In the genomic region with DNA sequence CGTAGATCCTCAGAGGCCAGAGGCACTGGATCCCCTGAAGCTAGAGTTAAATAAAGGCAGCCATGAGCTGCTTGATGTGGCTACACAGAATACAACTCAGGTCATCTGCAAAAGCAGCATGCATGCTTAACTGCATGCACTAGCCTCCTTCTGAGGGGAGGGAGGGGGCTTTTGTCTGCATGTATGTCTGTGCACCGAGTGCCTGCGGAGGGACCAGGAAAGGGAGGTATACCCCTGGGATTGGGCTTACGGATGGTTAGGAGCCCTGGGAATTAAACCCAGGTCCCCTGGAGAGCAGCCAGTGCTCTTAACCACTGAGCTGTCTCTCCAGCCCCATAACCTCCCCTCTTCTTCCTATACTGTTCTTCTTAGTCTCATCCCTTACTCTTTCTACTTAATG, we compare ENCODE assay signal across 17 mouse cellular contexts. TPM values are rescaled to one million over a fixed set of nuclear protein-coding genes. Genes with fewer than 3 reads are reported as not detected.
"Had no signal": no experiment of that assay in that cellular context is flagged by ENCODE, and none has a peak within 500 bp of the region (broad histone marks: within the 10 kb centered on the region; RNA-seq: fewer than 3 reads in every experiment).

No protein-coding gene starts in this region.

- H3K9ac ChIP-seq: limb, embryonic 13.5 days; liver, embryonic 15.5 days; midbrain, embryonic 15.5 days; neural tube, embryonic 12.5 days had no signal

- H3K4me1 ChIP-seq: limb, embryonic 13.5 days; liver, embryonic 15.5 days; midbrain, embryonic 15.5 days; neural tube, embryonic 12.5 days had no signal

- ATAC-seq: midbrain, embryonic 15.5 days had no signal

- DNase-seq: kidney, adult 9 months; kidney, postnatal 10 days; kidney, postnatal 4 days; right cerebral cortex, postnatal 4 days; spleen, adult 18-20 months; thymus, adult 18-20 months; thymus, postnatal 14 days had no signal

- H3K4me3 ChIP-seq: layer of hippocampus, adult 2 months; limb, embryonic 13.5 days; liver, embryonic 15.5 days; megakaryocyte, embryonic 14.5 days; midbrain, embryonic 15.5 days; neural tube, embryonic 12.5 days had no signal

- H3K27me3 ChIP-seq: limb, embryonic 13.5 days; liver, embryonic 15.5 days; megakaryocyte, embryonic 14.5 days; midbrain, embryonic 15.5 days; neural tube, embryonic 12.5 days had no signal

- H3K9me3 ChIP-seq: limb, embryonic 13.5 days; liver, embryonic 15.5 days; megakaryocyte, embryonic 14.5 days; midbrain, embryonic 15.5 days; neural tube, embryonic 12.5 days had no signal

- H3K4me2 ChIP-seq: limb, embryonic 13.5 days; liver, embryonic 11.5 days; liver, embryonic 15.5 days; midbrain, embryonic 11.5 days; midbrain, embryonic 15.5 days; neural tube, embryonic 12.5 days had no signal

- H3K27ac ChIP-seq: limb, embryonic 13.5 days; liver, embryonic 15.5 days; midbrain, embryonic 15.5 days; neural tube, embryonic 12.5 days had no signal

RNA-seq across cellular contexts. Expression of a gene that starts 37.1 kb away (rescaled TPM):
- total RNA-seq: monocyte, adult 5-6 weeks; neutrophil, adult 5-6 weeks had no signal
